Mouse (Mus musculus): ENCODE results near the gene Ppp4c. TPM values are rescaled to one million over a fixed set of nuclear protein-coding genes. Genes with fewer than 3 reads are reported as not detected.

The Ppp4c gene
- polyA plus RNA-seq, 1 experiment, result 199 TPM

GRCm38 (mm10) chr7:126749582-126750343, 42.5 kb downstream of the Ppp4c start:
- Histone ChIP-seq H3K4me3 (ENCODE audit: low read depth, low read length) (no peak overlapping the region), H3K27me3 (ENCODE audit: control insufficient read depth, insufficient read depth, low read length) (no peaks in the 10 kb centered on the region), H3K36me3 (ENCODE audit: control insufficient read depth, insufficient read depth, low read length) (no peaks in the 10 kb centered on the region), H3K4me1 (ENCODE audit: control insufficient read depth, insufficient read depth, insufficient read length, low read length) (peaks cover 13% of the 10 kb centered on the region), H3K27ac (ENCODE audit: insufficient read depth, low read depth, low read length) (no peak overlapping the region)
- WGBS, result 73% methylated on average over 17 of the region's 17 CpGs
- TF ChIP-seq CTCF (IDR thresholded peaks at IDR 0.05; ENCODE audit: extremely low read depth, insufficient read length, insufficient replicate concordance, low read depth, low read length) (no peak), POLR2A (IDR thresholded peaks at IDR 0.05; ENCODE audit: low read depth, low read length) (no peak)

GRCm38 (mm10) chr7:126748824-126749223, 43.5 kb downstream of the Ppp4c start:
- H3K27ac ChIP-seq (ENCODE audit: insufficient read depth, low read depth, low read length), result peak overlapping the region; percentile 95
- H3K4me1 ChIP-seq (ENCODE audit: control insufficient read depth, insufficient read depth, insufficient read length, low read length), result peaks cover 11% of the 10 kb centered on the region
- no peaks in the 10 kb centered on the region for H3K36me3 ChIP-seq (ENCODE audit: control insufficient read depth, insufficient read depth, low read length)
- TF ChIP-seq POLR2A (IDR thresholded peaks at IDR 0.05; ENCODE audit: low read depth, low read length) (no peak), CTCF (IDR thresholded peaks at IDR 0.05; ENCODE audit: extremely low read depth, insufficient read length, insufficient replicate concordance, low read depth, low read length) (no peak)
- H3K27me3 ChIP-seq (ENCODE audit: control insufficient read depth, insufficient read depth, low read length), result no peaks in the 10 kb centered on the region
- WGBS, result 18% methylated on average over 7 of the region's 7 CpGs
- no peak overlapping the region for H3K4me3 ChIP-seq (ENCODE audit: low read depth, low read length)

GRCm38 (mm10) chr7:126746798-126747197, 45.5 kb downstream of the Ppp4c start:
- H3K4me3 ChIP-seq (ENCODE audit: low read depth, low read length), result peak overlapping the region; percentile 17; the same call in 1 of the 2 replicates
- peak overlapping the region; percentile 81 for H3K27ac ChIP-seq (ENCODE audit: insufficient read depth, low read depth, low read length)

GRCm38 (mm10) chr7:126746066-126746465, 46.2 kb downstream of the Ppp4c start:
- Histone ChIP-seq H3K27me3 (ENCODE audit: control insufficient read depth, insufficient read depth, low read length) (no peaks in the 10 kb centered on the region), H3K4me1 (ENCODE audit: control insufficient read depth, insufficient read depth, insufficient read length, low read length) (peaks cover 11% of the 10 kb centered on the region), H3K27ac (ENCODE audit: insufficient read depth, low read depth, low read length) (peak overlapping the region; percentile 81), H3K36me3 (ENCODE audit: control insufficient read depth, insufficient read depth, low read length) (no peaks in the 10 kb centered on the region), H3K4me3 (ENCODE audit: low read depth, low read length) (peak overlapping the region; percentile 19)
- TF ChIP-seq POLR2A (IDR thresholded peaks at IDR 0.05; ENCODE audit: low read depth, low read length), result no peak
- TF ChIP-seq CTCF (IDR thresholded peaks at IDR 0.05; ENCODE audit: extremely low read depth, insufficient read length, insufficient replicate concordance, low read depth, low read length), result no peak
- 57% methylated on average over 12 of the region's 12 CpGs for WGBS

More at GRCm38 (mm10) chr7:126746798-126747197, 45.5 kb downstream of the Ppp4c start:
- WGBS, result 7% methylated on average over 6 of the region's 6 CpGs
- Histone ChIP-seq H3K36me3 (ENCODE audit: control insufficient read depth, insufficient read depth, low read length) (no peaks in the 10 kb centered on the region), H3K27me3 (ENCODE audit: control insufficient read depth, insufficient read depth, low read length) (no peaks in the 10 kb centered on the region), H3K4me1 (ENCODE audit: control insufficient read depth, insufficient read depth, insufficient read length, low read length) (peaks cover 11% of the 10 kb centered on the region)
- no peak for TF ChIP-seq CTCF (IDR thresholded peaks at IDR 0.05; ENCODE audit: extremely low read depth, insufficient read length, insufficient replicate concordance, low read depth, low read length)
- TF ChIP-seq POLR2A (IDR thresholded peaks at IDR 0.05; ENCODE audit: low read depth, low read length), result no peak

GRCm38 (mm10) chr7:126741964-126742482, 50.3 kb downstream of the Ppp4c start:
- H3K4me3 ChIP-seq (ENCODE audit: low read depth, low read length), result no peak overlapping the region
- no peaks in the 10 kb centered on the region for H3K36me3 ChIP-seq (ENCODE audit: control insufficient read depth, insufficient read depth, low read length)
- TF ChIP-seq CTCF (IDR thresholded peaks at IDR 0.05; ENCODE audit: extremely low read depth, insufficient read length, insufficient replicate concordance, low read depth, low read length) (no peak), POLR2A (IDR thresholded peaks at IDR 0.05; ENCODE audit: low read depth, low read length) (no peak)
- H3K4me1 ChIP-seq (ENCODE audit: control insufficient read depth, insufficient read depth, insufficient read length, low read length), result no peaks in the 10 kb centered on the region; the same call in 1 of the 2 replicates
- no peaks in the 10 kb centered on the region for H3K27me3 ChIP-seq (ENCODE audit: control insufficient read depth, insufficient read depth, low read length)
- H3K27ac ChIP-seq (ENCODE audit: insufficient read depth, low read depth, low read length), result no peak overlapping the region
- 91% methylated on average over 13 of the region's 13 CpGs for WGBS

GRCm38 (mm10) chr7:126741452-126741851, 50.8 kb downstream of the Ppp4c start:
- TF ChIP-seq CTCF (IDR thresholded peaks at IDR 0.05; ENCODE audit: extremely low read depth, insufficient read length, insufficient replicate concordance, low read depth, low read length) (no peak), POLR2A (IDR thresholded peaks at IDR 0.05; ENCODE audit: low read depth, low read length) (no peak)
- Histone ChIP-seq H3K4me3 (ENCODE audit: low read depth, low read length) (no peak overlapping the region), H3K36me3 (ENCODE audit: control insufficient read depth, insufficient read depth, low read length) (no peaks in the 10 kb centered on the region), H3K4me1 (ENCODE audit: control insufficient read depth, insufficient read depth, insufficient read length, low read length) (no peaks in the 10 kb centered on the region), H3K27me3 (ENCODE audit: control insufficient read depth, insufficient read depth, low read length) (no peaks in the 10 kb centered on the region), H3K27ac (ENCODE audit: insufficient read depth, low read depth, low read length) (no peak overlapping the region)
- 93% methylated on average over 5 of the region's 5 CpGs for WGBS

GRCm38 (mm10) chr7:126740977-126741376, 51.3 kb downstream of the Ppp4c start:
- H3K4me3 ChIP-seq (ENCODE audit: low read depth, low read length), result no peak overlapping the region
- H3K36me3 ChIP-seq (ENCODE audit: control insufficient read depth, insufficient read depth, low read length), result no peaks in the 10 kb centered on the region
- no peaks in the 10 kb centered on the region for H3K27me3 ChIP-seq (ENCODE audit: control insufficient read depth, insufficient read depth, low read length)
- H3K27ac ChIP-seq (ENCODE audit: insufficient read depth, low read depth, low read length), result no peak overlapping the region
- no peaks in the 10 kb centered on the region for H3K4me1 ChIP-seq (ENCODE audit: control insufficient read depth, insufficient read depth, insufficient read length, low read length)
- 83% methylated on average over 5 of the region's 5 CpGs for WGBS
- no peak for TF ChIP-seq POLR2A (IDR thresholded peaks at IDR 0.05; ENCODE audit: low read depth, low read length)
- TF ChIP-seq CTCF (IDR thresholded peaks at IDR 0.05; ENCODE audit: extremely low read depth, insufficient read length, insufficient replicate concordance, low read depth, low read length), result no peak

All from small intestine, adult 2 months (tissue).